Mouse (Mus musculus) left cerebral cortex, postnatal 10 days (tissue): Measurements from ENCODE around the gene Vmn2r-ps130. TPM values are rescaled to one million over a fixed set of nuclear protein-coding genes. Genes with fewer than 3 reads are reported as not detected.
"Not testable (repeated sequence)": the region's sequence is repeated elsewhere in the genome, so short reads cannot be mapped to it uniquely, and the experiment has no call there.

Experiments
- DNase-seq, 2 experiments: peaks; one replicate each; pipeline ENCODE4 v3.0.0; 2021 to 2022; ENCODE audit warnings: low spot score in 2 of 2, mixed read lengths in 1 of 2; ENCODE audit errors: extremely low spot score in 1 of 2
- intact Hi-C: fragments of 180-260 bp; cut with DNase I; formaldehyde crosslinking; loops from one replicate; pipeline ENCODE4 v1.15.1; 2025
- total RNA-seq, 2 experiments: library from RNA; stranded (reverse); gene quantifications; 2 replicates each; pipeline ENCODE4 v1.2.3; 2021

Vmn2r-ps130 gene
- total RNA-seq, result not detected

DNA sequence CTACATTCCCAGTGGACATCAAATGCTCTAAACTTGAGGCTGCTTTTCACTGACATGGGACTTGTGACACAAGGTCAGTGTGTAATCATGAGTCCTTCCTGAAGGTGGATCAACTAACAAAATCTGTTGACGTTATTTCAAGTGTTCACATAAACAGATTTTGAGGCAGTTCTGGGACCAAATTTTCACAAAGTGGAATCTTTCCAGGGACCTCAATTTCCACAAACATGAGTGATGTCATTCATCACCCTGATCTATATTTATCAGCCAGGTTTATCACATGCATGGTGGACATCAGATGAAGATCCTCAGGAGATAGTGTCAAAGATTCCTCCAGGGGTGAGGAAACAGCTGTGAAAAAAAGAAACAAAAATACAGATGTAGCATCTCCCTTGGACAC lies at the start of gene Vmn2r-ps130:
Gene Vmn2r-ps130, plus strand, starts transcription at position 301 of the 400 bp plus-strand sequence.
- intact Hi-C loops, DNase-seq: not testable (repeated sequence)

Other genes with a start within 250 kb of the Vmn2r-ps130 start
- 10 to 100 TPM; 20.3 to 20.4 TPM for gene Zfp945, start 194.0 kb upstream of the Vmn2r-ps130 start, total RNA-seq
- not detected for gene Vmn2r113, start 118.2 kb upstream of the Vmn2r-ps130 start, total RNA-seq
- gene Zfp40, start 132.1 kb downstream of the Vmn2r-ps130 start, total RNA-seq, result 10 to 100 TPM; 28.4 to 31.3 TPM